Mouse (Mus musculus) adrenal gland, adult 8-10 months (tissue): ENCODE data around the gene Sfi1. TPM values are rescaled to one million over a fixed set of nuclear protein-coding genes. Genes with fewer than 3 reads are reported as not detected.
"Not testable (repeated sequence)": the region's sequence is repeated elsewhere in the genome, so short reads cannot be mapped to it uniquely, and the experiment has no call there.

Source experiments
- DNase-seq: peaks from one replicate; pipeline ENCODE4 v3.0.0; 2022
- total RNA-seq, 4 experiments: library from RNA; stranded (reverse); gene quantifications; 2 replicates each; pipeline ENCODE4 v1.2.4; 2022

Gene Sfi1
- 100 to 1,000 TPM in 2 of 4 experiments, 10 to 100 TPM in 2; 71.9 to 122 (median 93.1) TPM for total RNA-seq

DNA sequence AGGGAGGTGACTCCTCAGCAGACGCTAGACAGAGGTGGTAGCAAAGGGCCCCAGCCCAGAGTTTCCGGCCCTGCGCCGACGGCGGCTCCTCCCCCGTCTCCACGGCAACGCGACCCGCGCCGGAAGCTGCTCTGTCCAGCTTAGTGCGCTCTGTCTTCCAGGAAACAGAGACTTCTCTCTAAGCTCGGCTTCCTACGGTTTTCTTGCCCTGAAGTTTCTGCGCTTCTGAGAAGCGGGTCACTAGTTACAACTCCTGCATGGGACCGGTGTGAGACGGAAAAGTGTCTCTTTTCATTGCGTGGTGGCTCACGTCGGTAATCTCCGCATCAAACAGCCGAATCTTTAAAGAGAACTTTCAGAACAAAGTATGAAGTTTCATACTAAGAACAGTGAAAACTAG, at the start of gene Sfi1:
Gene Sfi1, minus strand, starts transcription at position 101 of the 400 bp plus-strand sequence.
- no peak for DNase-seq

DNA sequence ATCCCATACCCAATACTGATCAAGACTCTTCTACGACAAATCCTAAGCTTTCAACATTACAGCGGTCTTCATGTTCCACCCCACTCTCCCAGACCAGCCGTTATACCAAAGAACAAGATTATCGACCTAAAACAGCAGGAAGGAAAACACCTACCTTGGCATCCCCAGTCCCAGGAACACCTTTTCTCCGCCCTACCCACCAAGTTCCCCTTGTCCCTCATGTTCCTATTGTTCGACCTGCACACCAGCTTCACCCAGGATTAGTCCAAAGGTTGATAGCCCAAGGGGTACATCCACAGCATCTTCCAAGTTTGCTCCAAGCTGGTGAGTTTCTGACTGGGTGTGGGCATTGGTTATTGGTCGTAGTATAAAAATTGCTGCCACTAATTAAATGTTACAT, 49.1 kb upstream of the Sfi1 start:
- DNase-seq, result no peak

DNA sequence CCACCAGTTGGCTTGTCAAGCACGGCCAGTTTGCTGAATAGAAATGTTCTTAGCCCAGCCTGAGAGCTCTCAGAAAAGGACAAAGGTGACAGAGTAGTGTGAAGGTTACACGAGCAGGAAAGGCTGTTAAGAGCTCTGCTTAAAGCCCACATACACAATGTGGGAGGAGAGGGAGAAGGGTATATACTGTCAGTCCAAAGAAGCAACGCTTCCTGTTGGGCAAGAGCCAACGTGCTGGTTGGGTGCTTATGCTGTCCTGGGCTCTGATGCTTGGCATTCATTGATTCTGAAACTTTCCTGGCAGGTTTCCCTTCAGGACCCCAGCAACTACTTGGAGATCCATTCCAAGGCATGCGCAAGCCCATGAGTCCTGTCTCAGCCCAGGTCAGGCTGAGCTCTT, 42.0 kb upstream of the Sfi1 start:
- DNase-seq, result no peak

DNA sequence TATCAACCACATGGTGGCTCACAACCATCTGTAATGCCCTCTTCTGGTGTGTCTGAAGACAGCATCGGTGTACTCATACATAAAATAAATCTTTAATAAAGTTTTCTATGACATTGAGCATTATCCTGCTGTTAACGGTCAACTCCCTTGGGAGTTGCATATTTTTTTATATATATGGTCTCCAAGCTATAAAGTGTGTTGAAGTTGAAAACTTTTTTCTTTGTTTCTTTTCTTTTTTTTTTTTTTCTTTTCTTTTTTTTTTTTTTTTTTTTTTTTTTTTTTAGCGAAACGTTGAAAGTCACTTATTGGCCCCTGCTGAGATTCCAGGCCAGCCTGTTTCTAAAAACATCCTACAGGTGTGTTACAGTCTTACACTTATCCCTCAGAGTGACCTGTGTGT, 40.4 kb upstream of the Sfi1 start:
- DNase-seq, result no peak

DNA sequence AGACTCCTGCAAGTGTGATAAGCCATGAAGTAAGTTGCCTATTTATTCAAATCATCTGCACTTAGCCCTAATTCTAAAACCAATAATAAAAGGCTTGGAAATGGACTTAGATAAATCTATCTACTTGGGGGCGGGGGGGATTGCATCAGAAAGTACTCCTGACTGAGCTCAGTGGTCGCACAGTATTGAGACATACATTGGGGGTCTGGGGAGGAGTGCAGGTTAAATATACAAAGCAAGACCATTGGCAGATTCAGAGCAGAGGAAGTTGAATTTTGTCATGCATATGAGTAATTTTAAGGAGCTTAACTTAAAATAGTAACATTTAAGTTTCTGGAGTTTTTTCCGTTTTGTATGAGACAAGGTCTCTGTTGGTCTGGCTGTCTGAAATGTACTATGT, 39.0 kb upstream of the Sfi1 start:
- no peak for DNase-seq

DNA sequence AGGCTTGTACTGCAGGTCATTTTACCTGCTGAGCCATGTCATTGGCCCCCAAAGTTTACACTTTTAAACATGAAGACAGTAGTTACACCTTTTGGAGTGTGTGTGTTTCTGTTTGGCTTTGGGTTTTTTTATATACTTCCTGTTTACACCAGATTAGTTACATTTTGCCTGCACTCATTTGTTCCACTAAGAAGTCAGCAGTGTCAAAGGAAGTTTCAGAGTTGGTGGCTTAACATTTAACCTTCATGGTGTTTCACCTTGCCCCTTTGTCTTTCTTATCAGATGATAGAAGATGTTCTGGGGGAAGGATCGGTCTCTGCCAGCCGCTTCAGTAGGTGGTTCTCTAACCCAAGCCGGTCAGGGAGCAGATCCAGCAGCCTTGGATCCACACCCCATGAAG, 33.9 kb upstream of the Sfi1 start:
- DNase-seq, result no peak

DNA sequence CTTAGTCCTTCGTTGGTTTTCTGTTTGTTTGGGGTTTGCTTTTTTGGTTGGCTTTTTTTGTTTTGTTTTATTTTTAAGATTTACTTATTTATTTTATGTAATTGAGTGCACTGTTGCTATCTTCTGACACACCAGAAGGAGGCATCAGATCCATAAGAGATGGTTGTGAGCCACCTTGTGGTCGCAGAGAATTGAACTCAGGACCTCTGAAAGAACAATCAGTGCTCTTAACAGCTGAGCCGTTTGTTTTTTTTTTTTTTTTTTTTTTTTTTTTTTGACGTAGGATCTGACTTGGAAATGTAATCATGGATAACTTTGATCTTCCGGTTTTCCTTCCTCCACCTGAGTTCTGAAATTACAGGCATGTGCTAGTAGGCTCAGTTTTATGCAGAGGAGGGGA, 29.8 kb upstream of the Sfi1 start:
- DNase-seq, result no peak

DNA sequence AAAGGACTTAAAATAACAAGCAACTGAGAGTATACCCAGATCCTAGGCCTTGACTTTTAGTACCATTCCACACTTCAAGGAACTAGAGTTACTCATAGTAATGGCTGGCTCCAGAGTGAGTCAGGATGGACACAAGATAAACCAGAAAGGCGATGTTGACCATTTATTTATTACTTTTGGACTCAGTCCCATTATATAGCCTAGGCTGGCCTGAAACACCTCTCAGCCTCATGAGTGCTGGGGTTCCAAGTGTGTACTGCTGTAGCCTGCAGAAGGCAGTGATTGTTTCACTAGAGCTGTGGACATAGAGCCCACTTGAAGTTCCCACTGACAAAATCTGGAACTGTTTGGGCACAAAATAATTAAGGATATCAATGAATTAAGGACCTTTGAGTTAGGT, 19.3 kb upstream of the Sfi1 start:
- DNase-seq, result no peak

DNA sequence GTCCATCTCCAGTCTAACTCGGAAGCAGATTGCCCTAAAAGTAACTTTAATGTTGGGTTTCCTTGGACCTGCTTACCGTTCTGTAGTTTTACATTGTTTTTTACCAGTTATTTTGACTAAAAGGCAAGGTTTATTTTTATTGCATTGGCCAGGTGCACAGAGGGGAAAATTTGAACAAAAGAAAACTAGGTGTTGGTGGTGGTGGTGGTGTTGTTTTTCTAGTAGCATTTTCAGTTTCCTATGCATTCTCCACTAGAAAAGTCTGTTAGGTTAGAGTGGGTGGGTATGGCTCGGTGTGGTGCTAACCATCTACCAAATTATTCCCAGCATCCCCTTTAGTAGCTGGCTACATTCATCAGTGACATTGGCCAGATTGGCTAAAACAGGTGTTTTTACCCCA, 13.5 kb upstream of the Sfi1 start:
- DNase-seq, result no peak

DNA sequence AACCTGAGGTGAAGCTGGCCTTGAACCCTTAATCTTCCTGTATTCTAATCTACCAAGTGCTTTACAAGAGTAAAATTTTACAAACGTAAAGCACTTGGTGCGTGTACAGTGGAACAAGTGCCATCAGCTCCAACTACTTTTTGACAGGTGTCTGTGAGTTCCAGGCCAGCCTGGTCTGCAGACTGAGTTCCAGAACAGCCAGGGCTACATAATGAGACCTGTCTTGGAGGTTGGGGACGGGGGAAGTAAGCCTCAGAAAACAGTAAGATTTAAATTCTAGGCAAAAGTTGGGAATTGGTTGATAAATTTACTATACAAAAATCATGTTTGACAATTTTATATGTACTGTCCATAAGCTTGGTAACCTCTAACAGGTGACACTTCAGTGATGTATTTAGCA, 11.9 kb upstream of the Sfi1 start:
- no peak for DNase-seq

DNA sequence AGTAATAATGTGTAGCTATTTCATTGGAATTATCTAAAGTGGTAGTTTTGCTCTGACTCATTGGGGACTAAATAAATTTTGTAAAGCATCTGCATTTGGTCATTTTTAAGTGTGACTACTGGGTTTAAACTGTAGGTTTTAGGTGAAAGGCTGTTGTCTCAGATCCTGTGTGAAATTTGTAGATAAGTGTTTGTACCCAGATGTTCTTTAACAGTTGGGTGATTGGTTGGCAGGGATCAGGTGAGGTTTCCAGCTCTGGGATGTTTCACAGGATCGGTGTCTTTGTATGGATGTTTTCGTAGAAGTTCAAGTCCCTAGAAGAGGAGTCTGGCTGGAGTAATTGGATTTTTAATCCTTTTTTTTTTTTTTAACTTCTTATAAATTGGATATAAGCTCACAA, 10.5 kb upstream of the Sfi1 start:
- DNase-seq, result no peak

DNA sequence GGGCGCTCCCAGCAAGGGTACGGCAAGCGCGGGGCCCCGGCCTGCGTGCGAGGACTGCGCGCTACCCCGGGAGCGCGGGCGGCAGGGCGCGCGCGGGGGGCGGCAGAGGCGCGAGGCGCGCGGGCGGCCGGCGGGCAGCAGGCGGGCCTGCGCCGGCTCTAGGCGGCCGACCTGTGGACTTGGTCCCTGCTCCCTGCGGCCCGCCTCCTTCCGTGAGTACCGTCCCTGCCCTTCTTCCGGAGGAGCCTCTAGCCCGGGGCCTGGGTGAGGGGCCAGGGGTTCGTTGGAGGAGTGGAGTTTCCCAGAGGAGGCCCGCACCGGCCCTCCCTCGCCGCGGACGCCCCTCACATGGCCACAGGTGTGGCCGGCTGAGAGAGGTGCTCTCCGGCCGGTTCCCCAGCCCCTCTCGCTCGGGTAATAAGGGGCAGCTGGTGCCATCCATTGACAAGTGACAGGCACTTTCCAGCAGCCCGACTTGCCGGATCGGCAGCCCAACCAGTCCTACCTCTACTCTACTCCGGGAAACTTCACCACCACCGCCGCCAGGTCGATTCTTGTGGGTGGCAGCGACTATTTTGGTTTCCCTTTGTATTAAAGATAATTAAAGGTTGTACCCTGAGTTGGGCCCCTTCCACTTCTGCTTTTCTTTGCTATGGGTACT, 9.6 kb upstream of the Sfi1 start:
- peak; percentile 62 for DNase-seq

DNA sequence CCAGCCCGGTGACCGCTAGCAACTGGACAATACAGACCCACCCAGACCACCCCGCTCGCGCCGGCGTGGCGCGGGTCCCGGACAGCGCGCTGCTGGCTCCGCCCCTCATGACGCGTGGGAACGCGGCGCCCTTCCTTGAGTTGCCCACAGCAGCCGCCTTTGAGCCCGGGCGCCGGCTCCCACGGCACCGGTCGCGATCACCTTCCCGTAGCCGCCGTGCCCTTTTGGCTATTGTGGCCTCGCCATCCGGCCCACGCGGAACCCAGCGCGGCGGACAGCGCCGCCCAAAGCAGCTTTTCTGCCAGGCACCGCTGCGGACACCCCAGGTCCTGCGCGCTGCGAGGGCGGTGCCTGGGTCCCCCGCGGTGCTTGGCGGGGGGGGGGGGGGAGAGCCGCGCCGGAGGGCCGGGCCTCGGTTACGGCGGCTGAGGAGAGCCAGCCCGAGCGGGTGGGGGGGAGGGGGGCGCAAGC, 9.0 kb upstream of the Sfi1 start, which contains the start of gene Eif4enif1:
Gene Eif4enif1, plus strand, starts transcription at position 162 of the 471 bp plus-strand sequence.
- peak; percentile 86 for DNase-seq

DNA sequence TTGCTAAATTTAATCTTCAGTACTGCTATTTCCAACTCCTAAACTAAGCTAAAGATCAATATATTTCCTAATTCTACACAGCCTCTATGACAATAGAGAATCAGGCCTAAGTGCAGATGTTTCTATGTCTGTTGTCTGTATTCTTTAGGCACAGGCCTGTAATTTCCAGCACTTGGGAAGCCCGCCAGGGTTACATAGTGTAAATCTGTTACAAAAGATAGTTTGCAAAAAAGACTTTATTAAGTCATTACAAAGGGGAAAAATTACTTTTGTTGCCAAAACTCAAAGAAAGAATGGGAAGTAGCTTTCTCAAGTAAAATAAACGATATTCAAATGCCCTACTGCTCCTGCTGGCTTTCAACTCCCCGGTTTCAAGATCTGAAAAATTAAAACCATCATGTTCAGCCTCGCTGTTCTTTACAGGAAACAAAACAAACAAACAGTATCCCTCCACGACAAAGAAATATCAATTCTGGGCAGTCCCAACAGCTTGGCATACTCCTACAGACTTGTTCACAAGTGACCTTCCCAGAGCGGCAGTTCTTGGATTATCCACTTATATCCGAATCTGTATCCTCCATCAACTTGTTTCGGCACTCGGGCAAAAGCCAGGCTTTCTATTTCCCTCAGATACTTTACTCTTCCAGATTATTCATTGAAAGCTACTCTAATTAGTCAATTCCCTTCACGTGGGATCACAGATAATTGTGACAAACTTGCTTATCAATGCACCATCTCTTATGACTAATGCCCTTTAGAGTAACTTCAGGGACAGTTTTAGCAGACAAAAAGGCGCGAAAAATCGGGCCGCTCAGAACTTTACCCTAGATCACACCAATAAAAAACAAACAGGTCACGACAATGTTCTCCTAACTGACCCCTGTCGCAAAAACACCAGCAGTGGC, 8.3 kb upstream of the Sfi1 start:
- no peak for DNase-seq

DNA sequence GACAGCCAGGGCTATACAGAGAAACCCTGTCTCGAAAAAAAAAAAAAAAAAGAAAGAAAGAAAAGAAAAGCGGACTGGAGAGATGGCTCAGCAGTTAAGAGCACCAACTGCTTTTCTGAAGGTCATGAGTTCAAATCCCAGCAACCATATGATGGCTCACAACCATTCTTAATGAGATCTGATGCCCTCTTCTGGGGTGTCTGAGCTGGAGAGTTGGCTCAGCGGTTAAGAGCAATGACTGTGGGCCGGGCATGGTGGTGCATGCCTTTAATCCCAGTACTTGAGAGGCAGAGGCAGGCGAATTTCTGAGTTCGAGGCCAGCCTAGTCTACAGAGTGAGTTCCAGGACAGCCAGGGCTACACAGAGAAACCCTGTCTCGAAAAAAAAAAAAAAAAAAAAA, 7.4 kb upstream of the Sfi1 start:
- not testable (repeated sequence) for DNase-seq

DNA sequence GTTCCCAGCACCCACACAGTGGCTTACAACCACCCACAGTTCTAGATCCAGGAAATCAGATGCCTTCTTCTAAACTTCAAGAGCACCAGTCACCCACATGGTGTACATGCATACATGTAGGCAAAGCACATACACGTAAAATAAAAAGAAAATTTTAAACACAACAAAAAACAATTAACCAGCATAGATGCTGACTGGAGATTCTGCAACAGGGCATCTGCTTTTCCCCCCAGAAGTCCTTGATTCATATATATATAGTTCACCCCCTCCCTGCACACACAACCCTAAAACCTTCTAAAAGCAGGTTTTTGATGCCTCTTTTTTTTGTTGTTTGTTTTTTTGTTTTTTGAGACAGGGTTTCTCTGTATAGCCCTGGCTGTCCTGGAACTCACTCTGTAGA, 10.6 kb downstream of the Sfi1 start:
- not testable (repeated sequence) for DNase-seq

DNA sequence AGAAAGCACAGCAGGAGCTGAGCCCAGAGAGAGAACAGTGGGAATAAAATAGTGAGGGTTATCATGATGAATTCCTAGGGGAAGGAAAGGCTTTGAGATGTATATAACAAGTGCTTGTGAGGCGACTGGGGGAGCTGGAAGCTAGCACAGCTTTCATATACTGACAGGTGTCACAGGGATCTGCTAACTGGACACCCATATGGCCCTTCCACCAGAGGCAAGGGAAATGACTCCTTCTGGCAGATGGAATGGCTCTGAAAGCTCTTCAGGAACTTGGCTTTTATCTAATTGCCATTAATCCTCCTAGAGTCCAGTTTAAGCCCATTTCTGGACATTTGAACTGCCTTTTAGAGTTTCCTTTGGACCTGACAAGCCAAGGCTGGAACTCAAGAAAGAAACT, 11.3 kb downstream of the Sfi1 start:
- DNase-seq, result not testable (repeated sequence)

DNA sequence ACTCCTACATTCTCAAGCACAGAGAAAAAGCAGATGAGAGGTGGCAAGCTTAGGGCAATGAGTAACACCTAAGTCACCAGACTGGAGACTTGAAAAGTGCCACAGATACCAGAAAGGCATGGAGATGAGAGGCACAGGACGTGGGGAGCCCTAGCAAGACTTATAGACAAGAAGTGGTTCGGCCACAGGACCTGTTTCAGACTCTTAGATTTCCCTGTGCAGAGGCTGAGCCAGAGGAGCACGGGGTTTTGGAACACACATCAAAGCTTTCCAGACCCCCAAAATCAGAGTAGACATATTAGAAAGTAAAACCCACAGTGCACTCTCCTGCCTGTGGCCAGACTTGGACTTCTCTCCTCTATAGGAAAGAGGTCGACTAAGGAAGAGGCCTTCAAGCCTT, 12.0 kb downstream of the Sfi1 start:
- DNase-seq, result peak; percentile 66

DNA sequence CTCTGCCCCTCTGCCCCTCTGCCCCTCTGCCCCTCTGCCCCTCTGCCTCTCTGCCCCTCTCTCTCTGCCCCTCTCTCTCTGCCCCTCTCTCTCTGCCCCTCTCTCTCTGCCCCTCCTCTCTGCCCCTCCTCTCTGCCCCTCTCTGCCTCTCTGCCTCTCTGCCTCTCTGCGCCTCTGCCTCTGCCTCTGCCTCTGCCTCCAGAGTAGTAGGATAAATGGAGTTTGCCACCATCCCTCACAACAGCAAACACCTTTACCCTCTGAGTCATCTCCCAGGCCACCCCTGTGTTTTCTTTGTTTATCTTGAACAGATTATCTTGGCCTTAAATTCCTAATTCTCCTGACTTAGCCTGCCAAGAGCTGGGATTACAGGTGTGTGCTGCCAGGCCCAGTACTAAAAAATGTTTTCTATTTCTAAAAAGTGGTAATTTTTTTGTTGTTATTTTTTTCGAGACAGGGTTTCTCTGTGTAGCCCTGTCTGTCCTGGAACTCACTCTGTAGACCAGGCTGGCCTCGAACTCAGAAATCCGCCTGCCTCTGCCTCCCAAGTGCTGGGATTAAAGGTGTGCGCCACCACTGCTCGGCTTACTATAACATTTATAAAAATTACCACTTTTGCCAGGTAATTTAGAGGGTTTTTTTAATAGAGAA, 12.6 kb downstream of the Sfi1 start:
- not testable (repeated sequence) for DNase-seq

DNA sequence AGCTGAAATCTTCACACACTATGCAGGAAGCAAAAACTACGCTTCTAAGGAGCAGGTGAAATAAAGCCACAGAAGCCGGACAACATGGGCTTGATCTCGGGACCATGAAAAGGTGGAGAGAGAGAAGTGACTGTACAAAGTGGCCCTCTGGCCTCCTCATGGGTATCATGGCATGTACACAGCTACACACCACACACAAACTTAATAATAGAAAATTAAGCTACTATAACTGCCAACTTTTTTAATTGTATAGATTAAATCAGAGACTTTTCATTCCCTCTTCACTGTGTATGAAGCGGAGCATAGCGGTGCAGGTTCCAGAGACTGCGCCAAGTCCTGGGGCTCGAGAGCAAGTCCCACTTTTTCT, 13.6 kb downstream of the Sfi1 start:
- DNase-seq, result not testable (repeated sequence)

DNA sequence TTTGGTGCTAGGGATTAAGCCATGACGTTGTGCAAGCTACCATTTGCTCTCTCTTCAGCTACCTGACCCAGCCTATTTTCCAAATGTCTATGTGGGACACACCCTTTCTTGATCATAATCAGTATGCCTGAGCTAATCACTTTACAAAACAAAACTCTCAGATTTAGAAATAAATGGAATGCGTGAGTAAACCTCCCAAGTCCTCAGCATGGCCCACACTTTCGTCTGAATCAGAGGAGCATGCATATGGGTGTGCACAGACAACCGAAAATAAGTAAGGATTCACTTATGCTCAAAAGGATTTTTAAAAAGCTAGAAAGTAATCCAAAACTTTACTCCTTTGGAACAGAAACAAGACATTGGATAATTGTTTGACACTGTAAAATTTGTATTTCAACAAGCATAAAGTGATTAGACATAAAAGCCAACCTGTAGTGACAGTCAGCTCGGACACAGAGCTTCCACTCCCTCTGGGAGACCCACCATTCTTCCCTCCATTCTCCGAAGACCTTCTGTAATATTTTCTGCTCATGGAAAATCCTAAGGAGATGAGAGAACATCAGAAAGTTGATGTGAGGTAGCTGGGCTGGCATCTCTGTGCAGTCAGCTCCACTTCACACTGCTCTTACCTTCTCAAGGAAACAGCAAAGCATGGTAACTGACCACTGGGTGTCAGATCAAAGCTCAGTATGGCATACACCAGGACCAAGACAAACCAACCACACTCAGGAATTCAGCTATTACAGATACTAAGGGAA, 14.1 kb downstream of the Sfi1 start:
- DNase-seq, result not testable (repeated sequence)
